Mouse (Mus musculus) intestine, postnatal 0 days (tissue): ENCODE data around the gene S100a14. TPM values are rescaled to one million over a fixed set of nuclear protein-coding genes. Genes with fewer than 3 reads are reported as not detected.

Source experiments
- ATAC-seq: fragments of 200-750 bp; cut with Nextera tagmentation; 2 replicates; pipeline ENCODE4 v1.8.0; 2017; ENCODE audit warnings: mild to moderate bottlenecking, moderate TSS enrichment, moderate library complexity
- H3K27ac ChIP-seq: fragments of 300-500 bp; sonication (generic); 2 replicates; pipeline ENCODE4 v1.5.1; 2014; ENCODE audit warnings: mild to moderate bottlenecking, low read depth, low read length, moderate library complexity
- H3K27me3 ChIP-seq: fragments of 300-500 bp; sonication (generic); replicated peaks from 2 replicates; pipeline ENCODE4 v1.6.1; 2014; ENCODE audit warnings: low read length, mixed read lengths; ENCODE audit not compliant: control insufficient read depth, insufficient read depth
- H3K36me3 ChIP-seq: fragments of 300-500 bp; sonication (generic); 2 replicates; pipeline ENCODE4 v1.6.1; 2014; ENCODE audit warnings: mild to moderate bottlenecking, moderate library complexity; ENCODE audit not compliant: control insufficient read depth, insufficient read depth
- H3K4me1 ChIP-seq: fragments of 300-500 bp; sonication (generic); replicated peaks from 2 replicates; pipeline ENCODE4 v1.6.1; 2014; ENCODE audit warnings: antibody characterized with exemption, low read length, mixed read lengths; ENCODE audit not compliant: control insufficient read depth, insufficient read depth
- H3K4me2 ChIP-seq: fragments of 300-500 bp; sonication (generic); replicated peaks from 2 replicates; pipeline ENCODE4 v1.6.1; 2014; ENCODE audit warnings: low read depth, mild to moderate bottlenecking, moderate library complexity
- H3K4me3 ChIP-seq: fragments of 300-500 bp; sonication (generic); 2 replicates; pipeline ENCODE4 v1.5.1; 2014; ENCODE audit warnings: low read depth, low read length
- H3K9ac ChIP-seq: fragments of 300-500 bp; sonication (generic); 2 replicates; pipeline ENCODE4 v1.6.1; 2014; ENCODE audit warnings: mild to moderate bottlenecking, low read depth, low read length
- H3K9me3 ChIP-seq: fragments of 300-500 bp; sonication (generic); 2 replicates; pipeline ENCODE4 v1.6.1; 2016; ENCODE audit warnings: mixed run types; ENCODE audit not compliant: control insufficient read depth
- CTCF ChIP-seq: sonication (generic); IDR thresholded peaks from 2 replicates; pipeline ENCODE4 v1.5.1; 2016; ENCODE audit warnings: low read depth, mild to moderate bottlenecking, control low read depth, antibody characterized with exemption, moderate library complexity
- WGBS: fragments of 180-500 bp; shearing (Covaris S2); extraction: QIAGEN DNeasy Blood & Tissue Kit; methylation state at CpG from one replicate; pipeline ENCODE4 v1.1.7; 2014; 5-methylcytosine and 5-hydroxymethylcytosine counted together
- polyA plus RNA-seq: library from polyadenylated mRNA; unstranded; fragments of >200 nt; fragmentation: Nextera tagmentation; extraction: Ambion mirVana; gene quantifications from 2 replicates; pipeline ENCODE4 v1.2.1, GENCODE M21; 2015

S100a14 gene
- polyA plus RNA-seq, result 0.61 and 1.1 TPM in 2 replicates

GRCm38 (mm10) chr3:90526580-90526979, at the start of gene S100a14:
Gene S100a14 (plus strand): TSS chr3:90526856.
- no peak for TF ChIP-seq CTCF
- peak; percentile 86 for ATAC-seq
- Histone ChIP-seq H3K9ac (no peak within 1 kb of the TSS), H3K36me3 (peaks cover 7% of the 10 kb centered on the region; the same call in 1 of the 2 replicates), H3K4me3 (no peak within 1 kb of the TSS), H3K4me1 (peaks cover 5% of the 10 kb centered on the region), H3K27ac (no peak within 1 kb of the TSS), H3K27me3 (no peaks in the 10 kb centered on the region), H3K4me2 (peak within 1 kb of the TSS; percentile 27; the same call in 1 of the 2 replicates), H3K9me3 (no peaks in the 10 kb centered on the region)
- 25% methylated on average over 5 of the region's 5 CpGs for WGBS

GRCm38 (mm10) chr3:90486998-90487397, 39.7 kb upstream of the S100a14 start:
- Histone ChIP-seq H3K4me3 (no peak overlapping the region), H3K9ac (no peak overlapping the region), H3K36me3 (peaks cover 62% of the 10 kb centered on the region), H3K27me3 (no peaks in the 10 kb centered on the region), H3K4me2 (no peak overlapping the region), H3K4me1 (no peaks in the 10 kb centered on the region), H3K27ac (no peak overlapping the region), H3K9me3 (no peaks in the 10 kb centered on the region)
- TF ChIP-seq CTCF, result no peak
- no peak for ATAC-seq
- 75% methylated on average over 5 of the region's 5 CpGs for WGBS

- peaks cover 48% of the 10 kb centered on the region for H3K36me3 ChIP-seq
- no peak overlapping the region for H3K9ac ChIP-seq
- H3K27me3 ChIP-seq, result no peaks in the 10 kb centered on the region
- no peak overlapping the region for H3K27ac ChIP-seq
- TF ChIP-seq CTCF, result no peak
- WGBS, result 61% methylated on average over 6 of the region's 6 CpGs
- no peak overlapping the region for H3K4me2 ChIP-seq
- H3K4me1 ChIP-seq, result no peaks in the 10 kb centered on the region
- no peak for ATAC-seq
- H3K9me3 ChIP-seq, result no peaks in the 10 kb centered on the region
- no peak overlapping the region for H3K4me3 ChIP-seq
Measured at GRCm38 (mm10) chr3:90488576-90488975, 38.1 kb upstream of the S100a14 start.

- Histone ChIP-seq H3K9me3 (no peaks in the 10 kb centered on the region), H3K36me3 (peaks cover 30% of the 10 kb centered on the region), H3K9ac (peak within 1 kb of the TSS; percentile 72)
Measured at GRCm38 (mm10) chr3:90490696-90491256, 35.9 kb upstream of the S100a14 start, which contains the start of gene Snapin. Gene Snapin (minus strand): TSS chr3:90491033.

GRCm38 (mm10) chr3:90491350-90491749, 35.3 kb upstream of the S100a14 start:
- ATAC-seq, result peak; percentile 34
- H3K4me2 ChIP-seq, result peak overlapping the region; percentile 71; the same call in 1 of the 2 replicates
- H3K4me1 ChIP-seq, result no peaks in the 10 kb centered on the region
- H3K9me3 ChIP-seq, result no peaks in the 10 kb centered on the region
- TF ChIP-seq CTCF, result peak; percentile 59
- 41% methylated on average over 2 of the region's 2 CpGs for WGBS
- peaks cover 31% of the 10 kb centered on the region for H3K36me3 ChIP-seq
- H3K4me3 ChIP-seq, result no peak overlapping the region
- no peak overlapping the region for H3K27ac ChIP-seq
- no peak overlapping the region for H3K9ac ChIP-seq
- H3K27me3 ChIP-seq, result no peaks in the 10 kb centered on the region

More at GRCm38 (mm10) chr3:90490696-90491256, 35.9 kb upstream of the S100a14 start, which contains the start of gene Snapin:
- peak within 1 kb of the TSS; percentile 68; the same call in 1 of the 2 replicates for H3K27ac ChIP-seq
- H3K27me3 ChIP-seq, result no peaks in the 10 kb centered on the region
- peak within 1 kb of the TSS; percentile 71 for H3K4me2 ChIP-seq
- H3K4me1 ChIP-seq, result no peaks in the 10 kb centered on the region
- under 1% methylated on average over 37 of the region's 37 CpGs for WGBS
- H3K4me3 ChIP-seq, result peak within 1 kb of the TSS; percentile 67
- peak; percentile 97 for ATAC-seq
- TF ChIP-seq CTCF, result peak; percentile 93

- no peak overlapping the region; the same call in 1 of the 2 replicates for H3K27ac ChIP-seq
Measured at GRCm38 (mm10) chr3:90493831-90494540, 32.7 kb upstream of the S100a14 start.

More at GRCm38 (mm10) chr3:90493831-90494540, 32.7 kb upstream of the S100a14 start:
- Histone ChIP-seq H3K4me2 (no peak overlapping the region), H3K9me3 (no peaks in the 10 kb centered on the region), H3K4me3 (no peak overlapping the region), H3K4me1 (no peaks in the 10 kb centered on the region), H3K9ac (no peak overlapping the region), H3K27me3 (no peaks in the 10 kb centered on the region), H3K36me3 (peaks cover 28% of the 10 kb centered on the region)
- ATAC-seq, result no peak
- TF ChIP-seq CTCF, result no peak
- 28% methylated on average over 4 of the region's 4 CpGs for WGBS
